Mouse (Mus musculus) kidney, embryonic 15.5 days (tissue): ENCODE results near the gene Disp3. TPM values are rescaled to one million over a fixed set of nuclear protein-coding genes. Genes with fewer than 3 reads are reported as not detected.

Experiments used
- ATAC-seq: fragments of 200-750 bp; cut with Nextera tagmentation; replicated peaks from 2 replicates; pipeline ENCODE4 v1.8.0; 2017; ENCODE audit warnings: moderate TSS enrichment; ENCODE audit not compliant: low FRiP score
- H3K27ac ChIP-seq: fragments of 300-500 bp; sonication (generic); 2 replicates; pipeline ENCODE4 v1.5.1; 2015; ENCODE audit warnings: mild to moderate bottlenecking, inconsistent platforms
- H3K27me3 ChIP-seq: fragments of 300-500 bp; sonication (generic); 2 replicates; pipeline ENCODE4 v1.6.1; 2015; ENCODE audit warnings: inconsistent platforms
- H3K36me3 ChIP-seq: fragments of 300-500 bp; sonication (generic); 2 replicates; pipeline ENCODE4 v1.6.1; 2015; ENCODE audit warnings: inconsistent platforms
- H3K4me1 ChIP-seq: fragments of 300-500 bp; sonication (generic); 2 replicates; pipeline ENCODE4 v1.6.1; 2015; ENCODE audit warnings: inconsistent platforms
- H3K4me2 ChIP-seq: fragments of 300-500 bp; sonication (generic); 2 replicates; pipeline ENCODE4 v1.6.1; 2015; ENCODE audit warnings: moderate library complexity, mild to moderate bottlenecking, inconsistent platforms
- H3K4me3 ChIP-seq: fragments of 300-500 bp; sonication (generic); replicated peaks from 2 replicates; pipeline ENCODE4 v1.5.1; 2015; ENCODE audit warnings: mild to moderate bottlenecking, inconsistent platforms
- H3K9ac ChIP-seq: fragments of 300-500 bp; sonication (generic); 2 replicates; pipeline ENCODE4 v1.6.1; 2015; ENCODE audit warnings: mild to moderate bottlenecking, inconsistent platforms
- H3K9me3 ChIP-seq: fragments of 300-500 bp; sonication (generic); replicated peaks from 2 replicates; pipeline ENCODE4 v1.6.1; 2016; ENCODE audit warnings: inconsistent platforms
- WGBS: fragments of 180-500 bp; shearing (Covaris S2); methylation state at CpG from one replicate; pipeline ENCODE4 v1.1.7; 2015; ENCODE audit warnings: mixed read lengths; 5-methylcytosine and 5-hydroxymethylcytosine counted together
- polyA plus RNA-seq: library from polyadenylated mRNA; unstranded; fragments of >200 nt; fragmentation: Nextera tagmentation; extraction: Ambion mirVana; gene quantifications from 2 replicates; pipeline ENCODE4 v1.2.1, GENCODE M21; 2015

Disp3 gene
- polyA plus RNA-seq, 1 experiment from 2014 or later = 0.19 TPM

GRCm38 (mm10) chr4:148313601-148314000, 25.8 kb upstream of the Disp3 start:
- H3K4me2 ChIP-seq = no peak overlapping the region
- no peak for ATAC-seq

GRCm38 (mm10) chr4:148312296-148313116, 24.7 kb upstream of the Disp3 start:
- WGBS = 50% methylated on average over 16 of the region's 16 CpGs
- Histone ChIP-seq H3K36me3 (no peaks in the 10 kb centered on the region), H3K9ac (no peak overlapping the region), H3K4me3 (no peak overlapping the region), H3K27ac (no peak overlapping the region), H3K4me1 (peaks cover 5% of the 10 kb centered on the region; the same call in 1 of the 2 replicates), H3K27me3 (peaks cover 8% of the 10 kb centered on the region), H3K9me3 (no peaks in the 10 kb centered on the region), H3K4me2 (no peak overlapping the region)
- no peak for ATAC-seq

More at GRCm38 (mm10) chr4:148313601-148314000, 25.8 kb upstream of the Disp3 start:
- Histone ChIP-seq H3K9me3 (no peaks in the 10 kb centered on the region), H3K4me3 (no peak overlapping the region), H3K27ac (no peak overlapping the region), H3K36me3 (no peaks in the 10 kb centered on the region), H3K9ac (no peak overlapping the region), H3K27me3 (peaks cover 8% of the 10 kb centered on the region), H3K4me1 (peaks cover 8% of the 10 kb centered on the region; the same call in 1 of the 2 replicates)
- 31% methylated on average over 8 of the region's 8 CpGs for WGBS

GRCm38 (mm10) chr4:148310845-148311244, 23.1 kb upstream of the Disp3 start:
- Histone ChIP-seq H3K4me2 (no peak overlapping the region), H3K4me3 (no peak overlapping the region), H3K27me3 (peaks cover 8% of the 10 kb centered on the region), H3K27ac (no peak overlapping the region), H3K9me3 (no peaks in the 10 kb centered on the region), H3K36me3 (no peaks in the 10 kb centered on the region), H3K9ac (no peak overlapping the region), H3K4me1 (peaks cover 19% of the 10 kb centered on the region)
- ATAC-seq = no peak
- WGBS = 83% methylated on average over 7 of the region's 7 CpGs

DNA sequence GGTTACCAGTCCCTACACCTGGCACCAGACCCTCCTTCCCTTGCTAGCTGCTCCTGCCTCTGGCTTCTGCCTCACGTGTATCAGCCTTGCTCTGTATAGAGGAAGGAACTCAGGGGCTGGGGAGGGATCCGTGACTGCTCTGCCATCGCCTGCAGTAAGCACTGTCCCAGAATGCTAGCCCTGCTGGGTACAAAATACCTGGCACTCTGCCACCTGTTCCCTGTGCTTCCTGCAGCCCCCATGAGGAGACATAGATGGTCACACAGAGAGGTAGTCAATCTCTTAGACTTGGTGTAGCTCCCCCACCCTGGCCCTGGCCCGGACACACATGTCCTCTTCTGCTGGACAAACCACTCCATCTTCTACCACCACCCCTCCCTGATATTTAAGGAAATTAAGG, 22.4 kb upstream of the Disp3 start:
- Histone ChIP-seq H3K27me3 (peaks cover 4% of the 10 kb centered on the region; the same call in 1 of the 2 replicates), H3K27ac (no peak overlapping the region), H3K9me3 (no peaks in the 10 kb centered on the region), H3K36me3 (no peaks in the 10 kb centered on the region), H3K4me2 (no peak overlapping the region), H3K4me3 (no peak overlapping the region), H3K9ac (no peak overlapping the region), H3K4me1 (peaks cover 19% of the 10 kb centered on the region)
- 52% methylated on average over 4 of the region's 4 CpGs for WGBS
- ATAC-seq = no peak

DNA sequence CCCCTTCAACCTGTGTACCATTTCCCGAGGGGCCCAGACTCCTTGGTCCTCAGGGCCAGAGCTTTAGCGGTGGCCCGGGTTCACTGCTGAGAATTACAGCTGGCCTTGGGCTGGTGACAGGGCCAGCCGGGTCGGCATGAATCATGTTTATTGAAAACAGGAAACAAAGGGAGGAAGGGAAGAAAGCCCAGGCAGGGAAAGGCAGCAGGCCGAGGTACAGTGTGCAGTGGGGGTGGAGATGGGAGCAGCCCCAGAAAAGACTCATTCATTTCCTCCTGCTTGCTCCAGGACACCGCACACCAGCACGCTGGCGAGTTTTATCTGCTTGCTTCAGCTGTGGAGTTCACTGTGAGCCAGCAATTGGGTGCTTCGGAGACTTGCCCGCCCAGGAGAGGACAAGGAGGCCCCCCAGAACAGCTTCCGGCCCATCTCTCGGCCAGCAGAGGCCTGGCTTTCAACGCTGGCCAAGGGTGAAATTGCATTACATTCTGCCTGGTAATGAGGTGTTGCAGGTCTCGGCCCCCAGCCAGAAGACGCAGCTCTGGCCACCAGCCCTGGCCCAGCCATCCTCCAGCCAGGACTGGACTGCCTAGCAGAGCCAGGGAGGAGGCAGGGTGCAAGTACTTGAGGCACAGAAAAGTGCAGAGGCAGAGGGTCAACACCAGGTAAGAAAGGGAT, 18.8 kb upstream of the Disp3 start:
- Histone ChIP-seq H3K27me3 (no peaks in the 10 kb centered on the region; the same call in 1 of the 2 replicates), H3K4me2 (peak overlapping the region; percentile 40), H3K9ac (no peak overlapping the region), H3K9me3 (no peaks in the 10 kb centered on the region), H3K36me3 (no peaks in the 10 kb centered on the region), H3K4me1 (peaks cover 15% of the 10 kb centered on the region), H3K4me3 (no peak overlapping the region), H3K27ac (peak overlapping the region; percentile 66)
- WGBS = 3% methylated on average over 16 of the region's 16 CpGs
- peak; percentile 57 for ATAC-seq

DNA sequence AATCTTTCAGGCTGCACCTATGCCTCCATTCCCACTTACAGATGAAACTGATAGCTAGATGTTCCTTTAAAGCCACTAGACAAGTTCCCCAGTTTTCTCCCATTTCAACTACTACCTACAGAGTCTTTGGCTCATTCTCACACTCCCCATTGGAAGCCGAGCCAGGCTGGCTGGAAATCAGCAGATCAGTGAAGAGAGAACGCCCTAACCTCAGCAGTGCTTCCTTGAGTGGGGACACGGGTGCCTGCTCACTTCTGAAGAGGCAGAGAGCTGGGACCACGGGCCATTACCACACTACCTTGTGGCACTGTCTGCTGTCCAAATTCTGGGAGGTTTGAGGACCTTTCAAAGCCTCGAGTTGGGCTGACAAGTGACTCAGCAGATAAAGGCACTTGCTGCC, 11.0 kb upstream of the Disp3 start:
- H3K4me1 ChIP-seq = no peaks in the 10 kb centered on the region
- ATAC-seq = no peak
- H3K27ac ChIP-seq = no peak overlapping the region
- no peak overlapping the region for H3K4me3 ChIP-seq
- H3K9me3 ChIP-seq = no peaks in the 10 kb centered on the region
- H3K27me3 ChIP-seq = peaks cover 1% of the 10 kb centered on the region; the same call in 1 of the 2 replicates
- H3K4me2 ChIP-seq = no peak overlapping the region
- WGBS = 61% methylated on average over 5 of the region's 5 CpGs
- H3K36me3 ChIP-seq = no peaks in the 10 kb centered on the region
- no peak overlapping the region for H3K9ac ChIP-seq

- Histone ChIP-seq H3K4me3 (no peak overlapping the region), H3K27ac (no peak overlapping the region), H3K27me3 (peaks cover 4% of the 10 kb centered on the region; the same call in 1 of the 2 replicates), H3K4me1 (no peaks in the 10 kb centered on the region), H3K9ac (no peak overlapping the region), H3K9me3 (no peaks in the 10 kb centered on the region), H3K4me2 (no peak overlapping the region), H3K36me3 (no peaks in the 10 kb centered on the region)
- 73% methylated on average over 6 of the region's 6 CpGs for WGBS
- no peak for ATAC-seq
These were observed 9.9 kb upstream of the Disp3 start for GRCm38 (mm10) chr4:148297640-148298039.

DNA sequence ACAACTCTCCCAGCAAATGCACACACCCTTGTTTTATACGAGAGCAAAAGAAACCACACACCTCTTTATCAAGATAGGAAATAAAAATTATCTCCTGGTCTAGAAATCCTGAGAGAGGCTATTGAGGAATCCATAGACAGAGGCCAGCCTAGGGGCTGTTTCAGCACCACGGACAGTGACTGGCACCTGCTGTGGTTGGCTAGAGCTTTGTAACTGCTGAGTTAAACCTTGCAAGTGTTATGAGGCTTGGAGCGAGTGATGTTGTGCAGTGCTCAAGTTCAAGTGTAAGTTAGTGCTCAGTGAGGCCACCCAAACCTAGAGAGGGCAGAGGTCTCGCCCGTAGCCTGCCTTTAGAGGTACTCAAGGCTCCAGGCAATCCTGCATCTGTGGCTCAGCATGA, 5.6 kb upstream of the Disp3 start:
- Histone ChIP-seq H3K27me3 (peaks cover 25% of the 10 kb centered on the region), H3K4me1 (no peaks in the 10 kb centered on the region; the same call in 1 of the 2 replicates), H3K27ac (no peak overlapping the region), H3K9ac (no peak overlapping the region), H3K4me3 (no peak overlapping the region), H3K9me3 (no peaks in the 10 kb centered on the region), H3K4me2 (no peak overlapping the region), H3K36me3 (no peaks in the 10 kb centered on the region)
- no peak for ATAC-seq
- 5% methylated on average over 5 of the region's 5 CpGs for WGBS

DNA sequence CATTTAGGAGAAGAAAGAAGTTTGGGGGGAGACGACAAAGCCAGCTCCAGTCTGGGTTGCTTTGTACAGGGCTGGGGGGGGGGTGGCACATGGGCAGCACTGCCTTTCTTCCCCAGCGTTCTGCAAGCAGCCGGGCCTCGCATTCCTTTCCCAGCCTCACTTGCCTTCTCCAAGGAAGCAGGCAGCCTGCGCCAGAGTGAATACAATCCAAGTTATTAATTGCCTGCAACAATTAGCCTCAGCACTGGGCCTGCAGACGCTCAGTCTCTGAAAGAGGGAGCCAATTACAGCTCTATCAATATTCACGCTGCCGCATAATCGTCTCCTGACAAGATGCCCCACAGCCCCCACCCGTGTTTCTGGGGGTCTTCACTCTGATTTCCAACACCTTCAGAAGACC, 4.1 kb upstream of the Disp3 start:
- peaks cover 40% of the 10 kb centered on the region for H3K27me3 ChIP-seq
- no peak overlapping the region for H3K4me2 ChIP-seq
- no peak overlapping the region for H3K27ac ChIP-seq
- H3K4me3 ChIP-seq = no peak overlapping the region
- no peak for ATAC-seq
- H3K4me1 ChIP-seq = peaks cover 14% of the 10 kb centered on the region
- H3K36me3 ChIP-seq = no peaks in the 10 kb centered on the region
- H3K9ac ChIP-seq = no peak overlapping the region
- no peaks in the 10 kb centered on the region for H3K9me3 ChIP-seq
- 74% methylated on average over 10 of the region's 10 CpGs for WGBS

- Histone ChIP-seq H3K9me3 (no peaks in the 10 kb centered on the region), H3K4me1 (peaks cover 16% of the 10 kb centered on the region), H3K4me3 (no peak overlapping the region), H3K36me3 (no peaks in the 10 kb centered on the region), H3K27me3 (peaks cover 47% of the 10 kb centered on the region), H3K9ac (no peak overlapping the region), H3K27ac (no peak overlapping the region), H3K4me2 (no peak overlapping the region)
- 73% methylated on average over 2 of the region's 2 CpGs for WGBS
- ATAC-seq = no peak
These were observed 3.3 kb upstream of the Disp3 start for GRCm38 (mm10) chr4:148291080-148291479.

GRCm38 (mm10) chr4:148288055-148288549, 337 bp upstream of the Disp3 start:
- H3K27me3 ChIP-seq = peaks cover 63% of the 10 kb centered on the region
- no peak overlapping the region for H3K27ac ChIP-seq
- H3K4me3 ChIP-seq = peak overlapping the region; percentile 48
- peaks cover 16% of the 10 kb centered on the region for H3K4me1 ChIP-seq
- ATAC-seq = peak; percentile 91
- no peaks in the 10 kb centered on the region for H3K9me3 ChIP-seq
- no peak overlapping the region for H3K9ac ChIP-seq
- no peaks in the 10 kb centered on the region for H3K36me3 ChIP-seq
- H3K4me2 ChIP-seq = peak overlapping the region; percentile 89
- WGBS = 3% methylated on average over 32 of the region's 32 CpGs

DNA sequence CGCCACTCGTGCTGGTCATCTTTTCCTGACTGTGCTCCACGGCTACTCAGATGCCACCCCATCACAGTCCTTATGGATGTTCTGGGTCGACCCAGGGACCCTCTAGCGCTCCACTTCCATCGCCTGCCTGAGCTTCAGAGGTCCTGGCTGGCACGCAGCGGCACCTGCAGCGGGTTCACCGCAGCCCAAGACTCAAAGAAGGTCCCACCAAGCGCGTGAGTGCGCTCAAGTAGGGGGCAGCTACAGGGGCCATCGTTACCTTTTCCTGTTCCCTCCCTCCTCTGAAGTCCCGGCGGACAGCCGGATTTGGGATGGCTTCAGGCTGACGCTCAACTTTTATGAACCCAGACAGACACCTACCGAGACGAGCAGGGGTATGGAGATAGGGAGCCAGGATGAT, 724 bp downstream of the Disp3 start:
- WGBS = under 1% methylated on average over 20 of the region's 20 CpGs
- H3K4me2 ChIP-seq = peak overlapping the region; percentile 89

More for the DNA sequence above, 724 bp downstream of the Disp3 start:
- ATAC-seq = no peak
- Histone ChIP-seq H3K9me3 (no peaks in the 10 kb centered on the region), H3K4me3 (peak overlapping the region; percentile 48), H3K9ac (no peak overlapping the region), H3K4me1 (peaks cover 16% of the 10 kb centered on the region), H3K36me3 (no peaks in the 10 kb centered on the region), H3K27me3 (peaks cover 68% of the 10 kb centered on the region), H3K27ac (no peak overlapping the region)
